Mouse (Mus musculus) testis, adult 2 months (tissue): ENCODE measurements at regions not wholly inside any gene's neighbourhood (a gene's known extent, or its start where the extent isn't known, plus 50 kb on each side); places are given as distances from the start of the nearest gene placed in this dataset.

Experiments used
- H3K27ac ChIP-seq: fragments of 200-500 bp; 2 replicates; pipeline ENCODE4 v1.5.1; 2012; ENCODE audit warnings: low read depth, low read length; ENCODE audit not compliant: control insufficient read depth, insufficient read depth
- H3K27me3 ChIP-seq: fragments of 200-500 bp; 2 replicates; pipeline ENCODE4 v1.6.1; 2012; ENCODE audit warnings: mild to moderate bottlenecking, low read length, moderate library complexity; ENCODE audit not compliant: control insufficient read depth, insufficient read depth
- H3K36me3 ChIP-seq: fragments of 200-500 bp; 2 replicates; pipeline ENCODE4 v1.6.1; 2012; ENCODE audit warnings: mild to moderate bottlenecking, low read length; ENCODE audit not compliant: control insufficient read depth, insufficient read depth
- H3K4me1 ChIP-seq: fragments of 200-500 bp; 2 replicates; pipeline ENCODE4 v1.6.1; 2012; ENCODE audit warnings: low read length; ENCODE audit not compliant: control insufficient read depth, insufficient read depth
- H3K4me3 ChIP-seq: fragments of 200-500 bp; 2 replicates; pipeline ENCODE4 v1.5.1; 2012; ENCODE audit warnings: low read depth, mild to moderate bottlenecking, low read length, moderate library complexity, mixed read lengths; ENCODE audit not compliant: control insufficient read depth
- CTCF ChIP-seq: fragments of 200-500 bp; IDR thresholded peaks from 2 replicates; pipeline ENCODE4 v1.5.1; 2012; ENCODE audit warnings: low read depth, mild to moderate bottlenecking, inconsistent platforms, low read length, moderate library complexity; ENCODE audit not compliant: control insufficient read depth, insufficient read depth, insufficient replicate concordance
- POLR2A ChIP-seq: fragments of 200-500 bp; IDR thresholded peaks from 2 replicates; pipeline ENCODE4 v1.6.1; 2012; ENCODE audit warnings: low read depth, mild to moderate bottlenecking, inconsistent platforms, low read length, moderate library complexity; ENCODE audit not compliant: control insufficient read depth

- Histone ChIP-seq H3K4me3 (no peak overlapping the region), H3K36me3 (no peaks in the 10 kb centered on the region), H3K27me3 (no peaks in the 10 kb centered on the region), H3K27ac (no peak overlapping the region), H3K4me1 (peaks cover 8% of the 10 kb centered on the region)
- TF ChIP-seq CTCF = no peak
- no peak for TF ChIP-seq POLR2A
Measured at GRCm38 (mm10) chr14:66479181-66479580, 470.2 kb upstream of the Gulo start.

- Histone ChIP-seq H3K36me3 (no peaks in the 10 kb centered on the region), H3K4me3 (no peak overlapping the region), H3K27me3 (no peaks in the 10 kb centered on the region), H3K27ac (no peak overlapping the region), H3K4me1 (peaks cover 8% of the 10 kb centered on the region)
- TF ChIP-seq CTCF = no peak
- no peak for TF ChIP-seq POLR2A
Measured at GRCm38 (mm10) chr14:66478562-66478961, 469.6 kb upstream of the Gulo start.

- H3K4me1 ChIP-seq = peaks cover 8% of the 10 kb centered on the region
- TF ChIP-seq POLR2A (no peak), CTCF (no peak)
- H3K27me3 ChIP-seq = no peaks in the 10 kb centered on the region
- no peaks in the 10 kb centered on the region for H3K36me3 ChIP-seq
- H3K27ac ChIP-seq = no peak overlapping the region
- H3K4me3 ChIP-seq = peak overlapping the region; percentile 13; the same call in 1 of the 2 replicates
Measured at GRCm38 (mm10) chr14:66475026-66475425, 466.0 kb upstream of the Gulo start.

GRCm38 (mm10) chr14:66473251-66473550 is 464.2 kb upstream of the Gulo start:
- Histone ChIP-seq H3K4me1 (no peaks in the 10 kb centered on the region; the same call in 1 of the 2 replicates), H3K4me3 (no peak overlapping the region), H3K27me3 (no peaks in the 10 kb centered on the region), H3K27ac (no peak overlapping the region), H3K36me3 (no peaks in the 10 kb centered on the region)
- TF ChIP-seq CTCF (no peak), POLR2A (no peak)

GRCm38 (mm10) chr14:66472537-66473250 is 463.7 kb upstream of the Gulo start:
- no peak for TF ChIP-seq POLR2A
- TF ChIP-seq CTCF = no peak
- Histone ChIP-seq H3K4me1 (no peaks in the 10 kb centered on the region), H3K27me3 (no peaks in the 10 kb centered on the region), H3K27ac (no peak overlapping the region), H3K4me3 (no peak overlapping the region), H3K36me3 (no peaks in the 10 kb centered on the region)

- no peak overlapping the region for H3K27ac ChIP-seq
- no peak for TF ChIP-seq POLR2A
- TF ChIP-seq CTCF = no peak
- no peaks in the 10 kb centered on the region for H3K4me1 ChIP-seq
- no peak overlapping the region for H3K4me3 ChIP-seq
- no peaks in the 10 kb centered on the region for H3K36me3 ChIP-seq
- no peaks in the 10 kb centered on the region for H3K27me3 ChIP-seq
Measured at GRCm38 (mm10) chr14:66462081-66462480, 453.1 kb upstream of the Gulo start.

GRCm38 (mm10) chr14:66460795-66461194 is 451.8 kb upstream of the Gulo start:
- no peaks in the 10 kb centered on the region for H3K4me1 ChIP-seq
- no peaks in the 10 kb centered on the region for H3K36me3 ChIP-seq
- TF ChIP-seq CTCF = no peak
- H3K27me3 ChIP-seq = no peaks in the 10 kb centered on the region
- no peak overlapping the region for H3K4me3 ChIP-seq
- H3K27ac ChIP-seq = no peak overlapping the region

- Histone ChIP-seq H3K4me1 (no peaks in the 10 kb centered on the region), H3K27me3 (no peaks in the 10 kb centered on the region), H3K27ac (no peak overlapping the region), H3K4me3 (no peak overlapping the region), H3K36me3 (no peaks in the 10 kb centered on the region)
- TF ChIP-seq CTCF (no peak), POLR2A (no peak)
Measured at GRCm38 (mm10) chr14:66458696-66459095, 449.7 kb upstream of the Gulo start.
